Mouse (Mus musculus): ENCODE data around the gene Dact2.

DNA sequence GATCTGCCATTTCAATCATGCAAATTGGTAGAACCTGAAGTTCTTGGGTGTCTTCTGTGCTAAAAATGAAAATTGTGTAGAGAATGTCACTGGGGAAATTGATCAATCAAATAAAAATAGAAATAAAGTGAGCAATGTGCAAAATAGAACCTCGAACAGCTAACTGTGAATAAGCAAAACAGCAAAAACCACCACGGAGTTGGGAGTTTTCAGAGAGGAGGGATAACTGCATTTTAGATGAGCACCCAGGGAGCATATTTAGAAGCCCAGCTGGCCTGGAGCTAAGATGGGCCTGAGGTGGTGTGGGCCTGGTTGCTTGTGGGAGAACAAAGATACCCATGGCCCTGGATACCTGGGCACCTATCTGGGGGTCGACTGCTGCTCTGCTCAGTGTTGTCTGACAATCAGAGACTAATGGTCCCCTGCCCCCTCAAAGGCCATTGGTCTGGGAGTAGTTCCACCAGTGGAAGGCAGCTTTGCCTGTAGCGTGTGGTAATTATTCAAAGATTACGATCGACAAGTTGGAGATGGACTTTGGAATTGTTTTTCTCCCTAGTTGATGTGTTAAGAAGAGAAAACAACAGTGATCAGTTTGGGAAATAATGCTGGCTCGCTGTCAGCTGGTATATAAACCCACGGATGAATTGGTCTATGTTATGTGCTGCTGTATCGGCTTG lies 38.0 kb downstream of the Dact2 start:
- no peak for TF ChIP-seq CTCF (IDR thresholded peaks at IDR 0.05; ENCODE audit: extremely low read depth, insufficient read depth, insufficient read length, insufficient replicate concordance)
- no peak for TF ChIP-seq POLR2A (IDR thresholded peaks at IDR 0.05; ENCODE audit: low read depth, low read length)

Data from spleen, adult 2 months (tissue).